In genomic region chr12:40702233-40702792, GRCm38 (mm10) we compare ENCODE assay signal across 31 mouse cellular contexts.
DNase-seq lines count a peak whose midpoint lies in the region; ATAC-seq and TF ChIP-seq lines count a peak whose summit lies in the region.
"Had no signal": no experiment of that assay in that cellular context is flagged by ENCODE, and none has a peak within 500 bp of the region (broad histone marks: within the 10 kb centered on the region; RNA-seq: fewer than 3 reads in every experiment).

No protein-coding gene starts in this region.

- no peak overlapping the region for H3K4me3 ChIP-seq in limb, embryonic 11.5 days (ENCODE audit: low read depth, low read length)
- H3K4me3 ChIP-seq in lung, postnatal 0 days (ENCODE audit: low read depth, low read length) = no peak overlapping the region
- H3K4me3 ChIP-seq: embryonic facial prominence, embryonic 12.5 days; forebrain, embryonic 15.5 days; heart, embryonic 10.5 days; heart, embryonic 15.5 days; hindbrain, embryonic 12.5 days; intestine, embryonic 15.5 days; lung, embryonic 15.5 days; megakaryocyte, embryonic 14.5 days; midbrain, embryonic 13.5 days had no signal

- H3K4me2 ChIP-seq in limb, embryonic 11.5 days (ENCODE audit: low read depth, severe bottlenecking) = no peak overlapping the region
- H3K4me2 ChIP-seq in lung, postnatal 0 days (replicated peaks; ENCODE audit: low read depth, low read length) = no peak overlapping the region
- H3K4me2 ChIP-seq: embryonic facial prominence, embryonic 12.5 days; forebrain, embryonic 15.5 days; heart, embryonic 15.5 days; hindbrain, embryonic 12.5 days; intestine, embryonic 15.5 days; lung, embryonic 15.5 days; midbrain, embryonic 13.5 days had no signal

- H3K9me3 ChIP-seq in limb, embryonic 11.5 days (ENCODE audit: control insufficient read depth, low read length) = no peaks in the 10 kb centered on the region
- H3K9me3 ChIP-seq in lung, postnatal 0 days (ENCODE audit: low read length) = no peaks in the 10 kb centered on the region
- H3K9me3 ChIP-seq: embryonic facial prominence, embryonic 12.5 days; forebrain, embryonic 15.5 days; heart, embryonic 10.5 days; heart, embryonic 15.5 days; hindbrain, embryonic 12.5 days; intestine, embryonic 15.5 days; lung, embryonic 15.5 days; megakaryocyte, embryonic 14.5 days; midbrain, embryonic 13.5 days had no signal

- no peaks in the 10 kb centered on the region for H3K36me3 ChIP-seq in limb, embryonic 11.5 days (ENCODE audit: control insufficient read depth, insufficient read depth, low read length)
- H3K36me3 ChIP-seq in lung, postnatal 0 days (ENCODE audit: insufficient read depth, low read length) = no peaks in the 10 kb centered on the region
- H3K36me3 ChIP-seq: embryonic facial prominence, embryonic 12.5 days; forebrain, embryonic 15.5 days; heart, embryonic 10.5 days; heart, embryonic 15.5 days; intestine, embryonic 15.5 days; lung, embryonic 15.5 days had no signal

- H3K4me1 ChIP-seq in limb, embryonic 11.5 days (ENCODE audit: control insufficient read depth, insufficient read depth, low read length) = no peaks in the 10 kb centered on the region
- no peaks in the 10 kb centered on the region for H3K4me1 ChIP-seq in lung, postnatal 0 days (ENCODE audit: insufficient read depth, low read depth, low read length)
- H3K4me1 ChIP-seq: embryonic facial prominence, embryonic 12.5 days; forebrain, embryonic 15.5 days; heart, embryonic 10.5 days; heart, embryonic 15.5 days; hindbrain, embryonic 12.5 days; intestine, embryonic 15.5 days; lung, embryonic 15.5 days; megakaryocyte, embryonic 14.5 days; midbrain, embryonic 13.5 days had no signal

- no peak for TF ChIP-seq EP300 in lung, postnatal 0 days (IDR thresholded peaks at IDR 0.05)

- H3K27ac ChIP-seq in limb, embryonic 11.5 days (replicated peaks; ENCODE audit: low read depth, low read length) = no peak overlapping the region
- no peak overlapping the region for H3K27ac ChIP-seq in lung, postnatal 0 days (ENCODE audit: low read length)
- H3K27ac ChIP-seq: embryonic facial prominence, embryonic 12.5 days; forebrain, embryonic 15.5 days; heart, embryonic 10.5 days; heart, embryonic 15.5 days; hindbrain, embryonic 12.5 days; hindbrain, postnatal 0 days; intestine, embryonic 15.5 days; liver, embryonic 14.5 days; lung, embryonic 15.5 days; midbrain, embryonic 13.5 days; stomach, postnatal 0 days had no signal

- intact Hi-C loops in gastrocnemius, postnatal 14 days (cut with DNase I; ENCODE audit: low total_unique reads) = no loop called here

- peak; percentile 85; the same call in 1 of the 2 replicates for ATAC-seq in limb, embryonic 11.5 days (ENCODE audit: insufficient number of reproducible peaks, low FRiP score, low TSS enrichment, low read depth)
- ATAC-seq in lung, postnatal 0 days = peak; percentile 12; the same call in 1 of the 2 replicates
- ATAC-seq in megakaryocyte, adult 5-6 weeks (ENCODE audit: poor library complexity, severe bottlenecking) = no peak
- ATAC-seq: forebrain, embryonic 15.5 days; hindbrain, postnatal 0 days; intestine, embryonic 15.5 days; midbrain, embryonic 13.5 days had no signal

- WGBS in limb, embryonic 11.5 days = 27% methylated on average over 5 of the region's 5 CpGs
- 57% methylated on average over 5 of the region's 5 CpGs for WGBS in lung, postnatal 0 days

- no peaks in the 10 kb centered on the region for H3K27me3 ChIP-seq in limb, embryonic 11.5 days (ENCODE audit: control insufficient read depth, insufficient read depth, low read length)
- no peaks in the 10 kb centered on the region for H3K27me3 ChIP-seq in lung, postnatal 0 days (replicated peaks; ENCODE audit: insufficient read depth, low read length)
- H3K27me3 ChIP-seq: CH12.LX; embryonic facial prominence, embryonic 12.5 days; forebrain, embryonic 15.5 days; heart, embryonic 15.5 days; hindbrain, embryonic 12.5 days; intestine, embryonic 15.5 days; lung, embryonic 15.5 days; megakaryocyte, embryonic 14.5 days; midbrain, embryonic 13.5 days had no signal

- H3K9ac ChIP-seq in limb, embryonic 11.5 days (ENCODE audit: low read length) = no peak overlapping the region
- no peak overlapping the region for H3K9ac ChIP-seq in lung, postnatal 0 days (replicated peaks; ENCODE audit: low read depth)
- H3K9ac ChIP-seq: embryonic facial prominence, embryonic 12.5 days; forebrain, embryonic 15.5 days; heart, embryonic 15.5 days; hindbrain, embryonic 12.5 days; intestine, embryonic 15.5 days; liver, embryonic 14.5 days; lung, embryonic 15.5 days; midbrain, embryonic 13.5 days had no signal

- TF ChIP-seq CTCF in lung, postnatal 0 days (IDR thresholded peaks at IDR 0.05) = no peak

- DNase-seq in embryo, embryonic 10 days (ENCODE audit: low spot score) = peak; percentile 16
- DNase-seq in embryo, embryonic 9.5 days (ENCODE audit: extremely low spot score) = no peak
- peak; percentile 13 for DNase-seq in embryo, embryonic 10.5 days (ENCODE audit: low spot score)
- DNase-seq in limb, embryonic 11.5 days (ENCODE audit: low spot score) = peak; percentile 59
- peak; percentile 17 for DNase-seq in lung, postnatal 0 days (ENCODE audit: low spot score)
- no peak for DNase-seq in layer of hippocampus, adult 11-12 months (ENCODE audit: low spot score)
- no peak for DNase-seq in gastrocnemius, postnatal 14 days
- DNase-seq: adrenal gland, postnatal 10 days; cerebellum, adult 9-11 months; gastrocnemius, postnatal 10 days; heart, postnatal 36 days; kidney, adult 2 months; kidney, postnatal 36 days; liver; spleen, adult 18-20 months; thymus, adult 18-20 months; thymus, postnatal 25 days had no signal

Comparison
In these comparisons a context has a peak if more than half of its experiments do, and no peak if none do; other contexts are left out.
1. DNase-seq: peak in embryo, embryonic 10 days (single experiment), embryo, embryonic 10.5 days (single experiment), limb, embryonic 11.5 days (single experiment) and lung, postnatal 0 days (single experiment); none in embryo, embryonic 9.5 days (single experiment), layer of hippocampus, adult 11-12 months (single experiment) and gastrocnemius, postnatal 14 days (single experiment).